Mouse (Mus musculus): Measurements from ENCODE around the gene Vstm2b. TPM values are rescaled to one million over a fixed set of nuclear protein-coding genes. Genes with fewer than 3 reads are reported as not detected.

The Vstm2b gene
- polyA plus RNA-seq, 1 experiment from 2014 or later: 13.4 TPM

DNA sequence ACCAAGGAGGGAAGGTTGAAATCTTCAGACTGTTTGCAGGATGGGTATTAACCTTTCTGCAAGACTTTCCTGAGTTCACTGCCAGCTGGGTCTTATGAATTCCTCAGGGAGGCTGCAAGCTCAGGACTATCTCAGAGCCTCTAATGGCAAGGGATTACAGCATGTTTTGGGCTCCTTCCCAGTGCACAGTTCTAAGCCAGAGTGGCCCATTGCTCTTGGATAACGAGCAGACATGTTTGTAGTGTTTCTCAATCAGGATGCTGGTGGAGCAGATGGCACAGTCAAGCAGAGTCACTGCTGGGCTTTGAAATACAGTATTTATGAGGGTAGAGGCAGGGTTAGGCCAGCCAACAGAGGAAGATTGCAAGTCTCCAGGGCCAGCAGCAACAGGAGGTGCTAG, 8.4 kb downstream of the Vstm2b start:
- no peak overlapping the region for H3K4me3 ChIP-seq
- H3K27ac ChIP-seq: no peak overlapping the region
- peaks cover 8% of the 10 kb centered on the region for H3K4me1 ChIP-seq
- peaks cover 29% of the 10 kb centered on the region for H3K27me3 ChIP-seq
- ATAC-seq (ENCODE audit: insufficient number of reproducible peaks, insufficient read depth, low FRiP score, low TSS enrichment): no peak
- no peak overlapping the region for H3K4me2 ChIP-seq (replicated peaks)
- H3K36me3 ChIP-seq: no peaks in the 10 kb centered on the region
- no peaks in the 10 kb centered on the region for H3K9me3 ChIP-seq
- 88% methylated on average over 1 of the region's 1 CpGs for WGBS
- H3K9ac ChIP-seq: no peak overlapping the region

- ATAC-seq (ENCODE audit: insufficient number of reproducible peaks, insufficient read depth, low FRiP score, low TSS enrichment): no peak
- Histone ChIP-seq H3K4me2 (replicated peaks) (no peak overlapping the region), H3K36me3 (no peaks in the 10 kb centered on the region), H3K9ac (no peak overlapping the region), H3K4me3 (no peak overlapping the region), H3K27ac (no peak overlapping the region), H3K27me3 (no peaks in the 10 kb centered on the region), H3K4me1 (no peaks in the 10 kb centered on the region), H3K9me3 (no peaks in the 10 kb centered on the region)
- 89% methylated on average over 3 of the region's 3 CpGs for WGBS
Measured at GRCm38 (mm10) chr7:40916761-40917160, 18.6 kb downstream of the Vstm2b start.

- no peaks in the 10 kb centered on the region for H3K9me3 ChIP-seq
- H3K4me1 ChIP-seq: no peaks in the 10 kb centered on the region
- no peak overlapping the region for H3K4me3 ChIP-seq
- 89% methylated on average over 2 of the region's 2 CpGs for WGBS
- H3K4me2 ChIP-seq (replicated peaks): no peak overlapping the region
- no peaks in the 10 kb centered on the region for H3K36me3 ChIP-seq
- no peaks in the 10 kb centered on the region for H3K27me3 ChIP-seq
- H3K9ac ChIP-seq: no peak overlapping the region
- H3K27ac ChIP-seq: no peak overlapping the region
- ATAC-seq (ENCODE audit: insufficient number of reproducible peaks, insufficient read depth, low FRiP score, low TSS enrichment): no peak
Measured at GRCm38 (mm10) chr7:40920118-40920517, 22.0 kb downstream of the Vstm2b start.

GRCm38 (mm10) chr7:40921281-40921680, 23.2 kb downstream of the Vstm2b start:
- no peaks in the 10 kb centered on the region for H3K36me3 ChIP-seq
- ATAC-seq (ENCODE audit: insufficient number of reproducible peaks, insufficient read depth, low FRiP score, low TSS enrichment): no peak
- 84% methylated on average over 6 of the region's 6 CpGs for WGBS
- H3K4me1 ChIP-seq: no peaks in the 10 kb centered on the region
- no peak overlapping the region for H3K27ac ChIP-seq
- no peak overlapping the region for H3K4me2 ChIP-seq (replicated peaks)
- no peaks in the 10 kb centered on the region for H3K9me3 ChIP-seq
- no peak overlapping the region for H3K4me3 ChIP-seq
- H3K9ac ChIP-seq: no peak overlapping the region
- no peaks in the 10 kb centered on the region for H3K27me3 ChIP-seq

DNA sequence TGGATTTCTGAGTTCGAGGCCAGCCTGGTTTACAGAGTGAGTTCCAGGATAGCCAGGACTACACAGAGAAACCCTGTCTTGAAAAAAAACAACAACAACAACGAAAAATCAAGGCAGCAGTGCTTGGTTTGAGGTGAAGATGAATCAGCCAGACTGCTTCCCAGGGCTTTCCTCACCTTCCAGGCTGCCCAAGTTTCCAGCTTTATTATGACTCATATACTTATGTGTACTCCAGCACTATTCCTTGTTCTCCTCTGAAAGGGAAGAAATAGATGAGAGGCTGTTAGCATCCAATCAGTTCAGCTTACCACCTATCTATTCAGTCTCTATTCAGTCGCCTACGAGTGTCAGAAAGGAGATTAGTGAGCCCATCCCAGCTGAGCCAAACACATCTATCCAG, 24.7 kb downstream of the Vstm2b start:
- Histone ChIP-seq H3K36me3 (no peaks in the 10 kb centered on the region), H3K4me1 (no peaks in the 10 kb centered on the region), H3K27ac (no peak overlapping the region), H3K27me3 (no peaks in the 10 kb centered on the region), H3K4me3 (no peak overlapping the region), H3K9me3 (no peaks in the 10 kb centered on the region), H3K4me2 (replicated peaks) (no peak overlapping the region), H3K9ac (no peak overlapping the region)
- no peak for ATAC-seq (ENCODE audit: insufficient number of reproducible peaks, insufficient read depth, low FRiP score, low TSS enrichment)
- WGBS: 75% methylated on average over 4 of the region's 4 CpGs

DNA sequence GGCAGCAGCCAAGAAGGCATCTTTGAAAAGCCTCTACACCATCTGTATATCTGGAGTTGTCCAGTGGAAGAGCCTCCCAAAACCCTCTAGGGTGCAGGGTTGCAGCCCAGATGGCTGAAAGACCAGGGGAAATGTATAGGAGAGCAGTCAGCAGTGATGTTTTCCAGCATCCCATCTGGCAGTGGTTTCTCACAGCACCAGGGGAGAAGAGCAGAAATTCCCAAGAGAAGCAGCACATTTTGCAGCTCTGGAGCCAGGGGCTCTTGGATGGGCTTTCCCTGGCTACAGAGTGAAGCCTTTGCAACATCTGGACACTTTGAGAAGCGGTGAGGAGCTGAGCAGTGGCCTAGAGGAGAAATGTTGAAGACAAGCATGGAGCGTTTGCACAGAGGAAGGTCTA, 30.3 kb downstream of the Vstm2b start:
- H3K4me2 ChIP-seq (replicated peaks): no peak overlapping the region
- no peaks in the 10 kb centered on the region for H3K36me3 ChIP-seq
- no peaks in the 10 kb centered on the region for H3K27me3 ChIP-seq
- no peak overlapping the region for H3K9ac ChIP-seq
- no peaks in the 10 kb centered on the region for H3K9me3 ChIP-seq
- H3K4me1 ChIP-seq: no peaks in the 10 kb centered on the region
- no peak overlapping the region for H3K27ac ChIP-seq
- no peak overlapping the region for H3K4me3 ChIP-seq
- WGBS: 87% methylated on average over 2 of the region's 2 CpGs
- no peak for ATAC-seq (ENCODE audit: insufficient number of reproducible peaks, insufficient read depth, low FRiP score, low TSS enrichment)

DNA sequence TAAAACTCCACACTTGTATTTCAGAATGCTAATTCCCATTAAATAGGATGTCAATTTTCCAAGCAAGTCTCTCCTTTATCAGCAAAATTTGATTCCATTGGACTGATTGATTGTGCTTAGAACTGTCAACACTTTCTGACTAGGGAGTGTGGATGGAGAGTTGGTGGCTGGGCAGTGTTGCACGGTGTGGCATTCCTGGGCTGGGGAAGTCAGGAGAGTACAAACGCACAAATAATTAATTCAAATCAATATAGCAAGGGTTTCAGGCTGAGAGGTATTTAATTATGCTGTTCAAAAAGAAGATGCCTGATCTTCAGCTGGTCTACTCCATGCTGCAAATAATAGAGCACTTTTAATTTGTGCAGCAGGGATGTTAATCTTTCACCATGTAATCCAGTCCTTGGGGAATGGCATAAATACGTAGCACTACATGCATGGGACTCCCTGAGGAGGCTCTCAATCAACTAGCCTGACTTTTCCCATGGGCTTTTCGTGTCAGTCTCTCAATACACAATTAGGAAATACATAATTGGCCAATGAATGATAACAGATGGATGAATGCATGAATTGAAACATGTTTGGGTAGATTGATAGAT, 38.6 kb downstream of the Vstm2b start:
- Histone ChIP-seq H3K9me3 (no peaks in the 10 kb centered on the region), H3K36me3 (no peaks in the 10 kb centered on the region), H3K4me1 (no peaks in the 10 kb centered on the region), H3K4me2 (replicated peaks) (no peak overlapping the region), H3K27me3 (no peaks in the 10 kb centered on the region), H3K4me3 (no peak overlapping the region), H3K9ac (no peak overlapping the region), H3K27ac (no peak overlapping the region)
- ATAC-seq (ENCODE audit: insufficient number of reproducible peaks, insufficient read depth, low FRiP score, low TSS enrichment): no peak
- WGBS: 64% methylated on average over 4 of the region's 4 CpGs

GRCm38 (mm10) chr7:40939371-40939770, 41.2 kb downstream of the Vstm2b start:
- Histone ChIP-seq H3K4me3 (no peak overlapping the region), H3K9me3 (no peaks in the 10 kb centered on the region), H3K9ac (no peak overlapping the region), H3K4me2 (replicated peaks) (no peak overlapping the region), H3K27me3 (no peaks in the 10 kb centered on the region), H3K27ac (no peak overlapping the region), H3K4me1 (no peaks in the 10 kb centered on the region), H3K36me3 (no peaks in the 10 kb centered on the region)
- no peak for ATAC-seq (ENCODE audit: insufficient number of reproducible peaks, insufficient read depth, low FRiP score, low TSS enrichment)
- 91% methylated on average over 1 of the region's 1 CpGs for WGBS

DNA sequence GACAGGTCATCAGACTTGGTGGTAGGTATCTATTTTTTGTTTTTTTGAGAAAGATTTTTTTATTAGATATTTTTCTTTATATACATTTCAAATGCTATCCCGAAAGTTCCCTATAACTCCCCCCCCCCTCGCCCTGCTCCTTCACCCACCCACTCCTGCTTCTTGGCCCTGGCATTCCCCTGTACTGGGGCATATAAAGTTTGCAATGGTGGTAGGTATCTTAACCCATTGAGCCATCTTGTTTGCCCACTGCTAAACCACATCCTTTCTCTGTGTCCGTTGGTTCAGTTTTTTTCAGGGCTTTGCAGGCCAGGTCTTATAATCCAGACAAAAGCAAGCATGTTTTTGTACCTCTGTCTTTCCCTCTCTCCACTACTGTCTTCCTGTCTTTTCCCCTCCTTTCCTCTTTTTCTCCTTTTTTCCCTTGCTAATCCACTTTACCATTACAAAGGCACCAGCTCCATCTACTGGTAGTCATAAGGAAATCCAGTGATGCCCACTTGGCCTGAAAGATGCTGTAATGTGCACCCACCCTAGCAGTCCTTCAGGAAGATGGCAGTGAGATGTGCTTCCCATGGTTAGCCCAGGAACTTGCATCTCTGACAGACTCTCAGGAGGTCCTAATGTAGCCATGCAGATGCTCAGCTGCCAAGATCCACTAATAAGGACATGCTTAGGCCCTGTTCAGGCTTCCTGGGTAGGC, 44.3 kb downstream of the Vstm2b start:
- H3K27me3 ChIP-seq: no peaks in the 10 kb centered on the region
- no peak for ATAC-seq (ENCODE audit: insufficient number of reproducible peaks, insufficient read depth, low FRiP score, low TSS enrichment)
- 64% methylated on average over 3 of the region's 3 CpGs for WGBS
- no peak overlapping the region for H3K27ac ChIP-seq
- H3K9me3 ChIP-seq: no peaks in the 10 kb centered on the region
- H3K9ac ChIP-seq: no peak overlapping the region
- H3K4me1 ChIP-seq: no peaks in the 10 kb centered on the region
- no peak overlapping the region for H3K4me3 ChIP-seq
- no peak overlapping the region for H3K4me2 ChIP-seq (replicated peaks)
- H3K36me3 ChIP-seq: no peaks in the 10 kb centered on the region

Other genes with a start within 250 kb of the Vstm2b start
- gene 4930433I11Rik, start 89.2 kb downstream of the Vstm2b start, polyA plus RNA-seq (2016; fragmentation: Nextera tagmentation; extraction: Ambion mirVana): not detected in 2 replicates
- gene Gm4884, start 134.4 kb downstream of the Vstm2b start, polyA plus RNA-seq (2016; fragmentation: Nextera tagmentation; extraction: Ambion mirVana): not detected in 2 replicates